Mouse (Mus musculus) layer of hippocampus, adult 18-20 months (tissue): ENCODE results near the gene Ptms. TPM values are rescaled to one million over a fixed set of nuclear protein-coding genes. Genes with fewer than 3 reads are reported as not detected.
"Not testable (repeated sequence)": the region's sequence is repeated elsewhere in the genome, so short reads cannot be mapped to it uniquely, and the experiment has no call there.

Experiments used
- DNase-seq, 2 experiments: peaks; one replicate each; pipeline ENCODE4 v3.0.0; 2022; ENCODE audit warnings: low spot score in 2 of 2
- total RNA-seq, 2 experiments: library from RNA; stranded (reverse); gene quantifications; 2 replicates each; pipeline ENCODE4 v1.2.3; 2021

Gene Ptms
- total RNA-seq, 2 experiments from 2014 or later, result 1,033 to 1,052 TPM

DNA sequence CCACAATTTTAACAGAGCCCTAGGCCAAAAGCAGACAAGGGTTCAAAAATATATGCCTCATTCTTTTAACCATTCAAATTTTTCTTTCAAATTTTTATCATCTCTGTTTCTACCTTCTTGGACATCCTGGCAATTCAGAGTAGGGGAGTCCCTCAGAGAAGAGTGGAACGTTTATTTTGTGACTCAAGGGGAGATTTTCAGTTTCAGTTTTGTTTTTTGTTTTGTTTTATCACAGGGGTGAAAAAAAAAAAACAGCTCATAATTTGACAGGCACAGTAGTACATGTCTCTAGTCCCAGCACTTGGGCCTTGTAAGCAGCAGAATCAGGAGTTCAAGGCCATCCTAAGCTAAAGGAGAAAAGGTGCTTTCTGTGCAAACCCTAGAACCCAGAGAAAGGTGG is 12.1 kb downstream of the Ptms start:
- DNase-seq, result no peak

GRCm38 (mm10) chr6:124904991-124905860 is 14.7 kb downstream of the Ptms start:
- DNase-seq, result no peak

DNA sequence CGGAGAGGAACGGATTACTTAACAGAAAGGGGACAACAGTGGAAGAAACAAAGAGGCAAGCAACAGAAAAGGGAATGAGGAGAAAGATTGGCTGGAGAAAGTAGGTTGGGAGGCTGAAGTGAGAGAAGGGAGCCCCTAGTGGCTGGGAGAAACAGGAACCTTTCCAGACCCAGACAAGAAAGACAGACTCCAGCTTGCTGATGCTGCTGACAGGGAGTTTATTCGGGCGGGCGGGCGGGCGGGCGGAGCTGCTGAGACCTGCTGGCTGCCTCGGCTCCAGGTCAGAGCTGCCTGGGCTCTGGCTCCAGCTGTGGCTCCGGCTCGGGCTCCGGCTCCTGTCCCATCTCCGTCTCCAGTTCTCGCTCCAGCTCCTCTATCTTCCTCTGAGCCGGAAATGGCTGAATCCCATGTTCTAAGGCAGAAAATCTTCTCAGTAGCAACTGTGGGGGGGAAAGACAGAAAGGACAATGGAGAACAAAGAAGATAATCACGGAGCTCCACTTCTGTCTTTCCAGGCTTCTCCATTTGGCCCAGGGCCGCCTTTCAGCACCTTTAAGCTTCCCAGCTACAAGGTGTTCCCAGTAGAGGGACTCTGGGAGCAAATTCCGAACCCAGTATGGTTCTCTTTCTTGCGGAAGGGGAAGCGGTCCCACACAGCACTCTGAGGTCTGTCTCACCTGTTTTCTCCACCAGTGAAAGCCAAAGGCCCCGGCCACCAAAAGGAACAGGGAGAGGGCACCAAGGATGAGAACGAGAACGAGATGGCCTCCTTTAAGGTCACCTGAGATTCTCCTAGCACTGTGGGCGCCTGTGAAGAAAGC is 15.5 kb downstream of the Ptms start:
- peak; percentile 73 to 89 for DNase-seq

GRCm38 (mm10) chr6:124903580-124904151 is 16.2 kb downstream of the Ptms start:
- DNase-seq, result peak; percentile 80 to 95

DNA sequence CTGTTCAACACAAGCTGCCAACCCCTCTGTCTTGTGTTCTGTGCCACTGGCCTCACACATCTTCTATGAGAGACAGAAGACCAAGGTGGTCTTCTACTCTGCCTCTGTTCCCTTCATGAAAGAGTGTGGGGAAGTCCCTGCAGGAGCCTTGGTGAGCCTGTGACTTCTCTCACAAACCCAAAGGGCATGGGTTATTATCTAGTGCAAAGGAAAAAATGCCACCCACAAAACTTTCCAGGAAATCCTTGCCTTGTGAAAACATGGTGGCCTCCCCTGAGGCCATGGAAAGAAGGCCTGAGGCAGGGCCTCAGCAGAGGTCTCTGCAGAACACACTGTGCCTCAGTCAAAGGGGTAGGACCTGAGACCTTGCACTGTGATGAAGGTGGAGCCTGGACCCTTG is 18.1 kb downstream of the Ptms start:
- DNase-seq, result no peak

DNA sequence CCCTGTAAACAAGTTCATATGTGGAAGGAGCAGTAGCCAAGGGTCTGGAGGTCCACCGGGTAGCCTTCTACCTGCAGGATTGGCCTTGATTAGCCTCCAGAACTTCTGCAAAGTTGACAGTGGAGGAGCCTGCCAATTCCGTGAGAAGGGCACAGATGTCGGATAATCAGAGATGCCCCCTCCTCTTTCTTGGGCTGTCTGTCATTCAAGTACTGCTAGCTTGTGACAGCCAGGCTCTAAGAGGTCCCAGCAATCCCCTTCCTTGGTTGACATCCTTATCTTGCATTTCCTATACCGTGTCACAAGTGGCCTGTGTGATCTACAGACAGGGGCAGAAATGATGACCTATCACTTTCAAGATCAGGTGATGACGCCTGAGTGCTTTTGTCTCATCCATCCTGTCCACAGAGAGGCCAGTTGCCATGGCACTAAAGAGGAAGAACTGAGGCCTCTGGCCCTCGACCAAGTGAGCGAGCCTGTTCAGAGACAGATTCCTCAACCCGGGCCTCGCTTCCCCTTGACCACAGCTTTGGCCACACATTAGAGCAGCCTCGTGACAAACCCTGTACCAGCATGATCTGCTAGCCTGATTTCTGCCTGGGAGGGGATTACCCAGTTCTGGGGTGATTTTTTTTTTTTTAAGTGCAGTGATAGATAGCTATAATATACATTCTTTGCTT is 19.0 kb downstream of the Ptms start:
- DNase-seq, result no peak

DNA sequence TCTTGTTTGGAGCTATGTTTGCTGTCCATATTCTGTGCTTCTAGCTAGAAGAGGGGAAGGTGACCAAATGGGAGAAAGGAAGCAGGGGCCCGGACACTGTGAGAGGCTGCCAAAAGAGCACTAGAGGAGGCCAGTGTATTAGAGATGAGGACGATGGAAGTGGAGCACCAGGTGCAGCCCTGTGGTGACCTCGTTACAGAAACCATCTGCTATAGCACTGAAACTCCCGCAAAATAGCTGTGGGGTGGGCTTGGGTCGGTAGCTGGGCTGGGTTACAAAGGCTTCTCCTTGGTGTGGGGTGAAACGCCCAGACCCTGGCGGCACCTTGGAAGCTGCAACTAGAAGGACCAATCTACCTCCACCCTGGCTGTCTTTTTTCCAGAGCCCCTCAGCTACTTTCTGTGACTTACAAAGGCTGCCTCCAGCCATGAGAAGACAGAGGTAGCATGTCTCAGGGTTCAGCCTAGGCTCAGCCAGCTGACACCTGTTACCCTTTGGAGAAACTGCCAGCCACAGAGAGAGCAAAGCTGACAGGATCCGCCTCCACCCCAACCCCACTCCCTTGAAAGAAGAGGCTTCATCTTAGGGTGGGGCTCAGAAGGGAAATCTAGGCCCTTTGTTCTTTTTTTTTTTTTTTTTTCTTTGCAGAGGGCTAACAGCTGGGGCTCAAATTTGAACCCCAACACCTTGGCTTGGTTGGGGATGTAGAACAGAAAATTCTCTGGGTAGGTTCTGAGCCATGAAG is 19.7 kb downstream of the Ptms start:
- DNase-seq, result no peak

DNA sequence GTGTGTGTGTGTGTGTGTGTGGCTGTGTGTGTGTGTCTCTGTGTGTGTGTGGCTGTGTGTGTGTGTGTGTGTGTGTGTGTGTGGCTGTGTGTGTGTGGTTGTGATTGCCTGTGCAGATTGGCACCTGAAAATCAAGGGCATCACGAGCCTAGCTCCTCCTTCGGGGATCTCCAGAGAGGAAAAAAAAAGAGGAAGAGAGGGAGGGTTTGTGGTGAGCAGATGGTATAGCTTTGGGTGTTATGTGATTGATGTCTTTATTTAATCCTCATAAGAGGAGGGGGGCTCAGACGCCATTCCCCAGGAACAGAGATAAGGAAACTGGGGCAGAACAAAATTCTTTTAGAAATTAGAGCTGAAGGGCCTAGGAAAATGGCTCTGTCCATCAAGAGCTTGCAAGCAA is 21.5 kb downstream of the Ptms start:
- DNase-seq, result no peak

DNA sequence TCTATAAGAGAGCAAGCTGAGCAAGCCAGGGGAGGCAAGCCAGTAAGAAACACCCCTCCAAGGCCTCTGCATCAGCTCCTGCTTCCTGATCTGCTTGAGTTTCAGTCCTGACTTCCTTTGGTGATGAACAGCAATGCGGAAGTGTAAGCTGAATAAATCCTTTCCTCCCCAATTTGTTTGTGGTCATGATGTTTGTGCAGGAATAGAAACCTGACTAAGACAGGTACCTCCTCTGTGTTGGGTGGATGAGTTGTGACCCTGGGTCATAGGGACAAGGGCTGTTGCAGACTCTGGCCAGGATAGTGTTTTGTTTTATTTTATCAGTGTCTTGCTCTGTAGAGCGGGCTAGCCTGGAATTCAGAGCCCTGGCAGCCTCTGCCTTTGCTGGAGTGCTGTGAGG is 25.8 kb downstream of the Ptms start:
- DNase-seq, result not testable (repeated sequence)

GRCm38 (mm10) chr6:124890997-124891396 is 28.9 kb downstream of the Ptms start:
- no peak for DNase-seq

DNA sequence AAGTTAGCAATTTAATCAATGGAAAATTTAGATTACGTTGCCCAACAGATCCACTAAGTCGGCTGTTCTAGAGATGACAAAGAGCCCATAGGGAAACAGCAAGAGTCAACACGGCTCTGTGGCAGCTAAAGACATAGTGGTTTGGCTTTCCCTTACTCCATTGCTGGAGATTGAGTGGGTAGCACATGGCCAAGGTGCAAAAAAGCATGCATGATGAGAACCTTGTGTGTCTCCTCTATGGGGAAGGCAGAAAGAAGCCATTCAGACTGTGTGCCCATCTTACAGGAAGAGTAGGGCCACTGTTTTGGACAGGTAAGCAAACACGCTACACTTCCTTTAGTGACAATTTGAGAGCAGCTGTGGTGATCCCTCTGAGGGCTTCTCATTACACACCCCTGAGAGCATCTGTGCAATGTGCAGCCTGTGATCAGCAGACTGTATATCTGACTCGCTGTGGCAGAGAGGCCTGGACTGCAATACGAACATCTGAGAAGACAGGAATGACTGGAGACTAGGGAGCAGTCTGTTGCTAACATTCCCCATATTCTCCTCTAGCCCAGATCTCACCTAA is 31.3 kb downstream of the Ptms start:
- DNase-seq, result no peak

GRCm38 (mm10) chr6:124887986-124888385 is 31.9 kb downstream of the Ptms start, which contains the start of gene Cd4:
Gene Cd4 (minus strand): TSS chr6:124888221.
- no peak for DNase-seq

GRCm38 (mm10) chr6:124885956-124886381 is 33.9 kb downstream of the Ptms start:
- no peak for DNase-seq

DNA sequence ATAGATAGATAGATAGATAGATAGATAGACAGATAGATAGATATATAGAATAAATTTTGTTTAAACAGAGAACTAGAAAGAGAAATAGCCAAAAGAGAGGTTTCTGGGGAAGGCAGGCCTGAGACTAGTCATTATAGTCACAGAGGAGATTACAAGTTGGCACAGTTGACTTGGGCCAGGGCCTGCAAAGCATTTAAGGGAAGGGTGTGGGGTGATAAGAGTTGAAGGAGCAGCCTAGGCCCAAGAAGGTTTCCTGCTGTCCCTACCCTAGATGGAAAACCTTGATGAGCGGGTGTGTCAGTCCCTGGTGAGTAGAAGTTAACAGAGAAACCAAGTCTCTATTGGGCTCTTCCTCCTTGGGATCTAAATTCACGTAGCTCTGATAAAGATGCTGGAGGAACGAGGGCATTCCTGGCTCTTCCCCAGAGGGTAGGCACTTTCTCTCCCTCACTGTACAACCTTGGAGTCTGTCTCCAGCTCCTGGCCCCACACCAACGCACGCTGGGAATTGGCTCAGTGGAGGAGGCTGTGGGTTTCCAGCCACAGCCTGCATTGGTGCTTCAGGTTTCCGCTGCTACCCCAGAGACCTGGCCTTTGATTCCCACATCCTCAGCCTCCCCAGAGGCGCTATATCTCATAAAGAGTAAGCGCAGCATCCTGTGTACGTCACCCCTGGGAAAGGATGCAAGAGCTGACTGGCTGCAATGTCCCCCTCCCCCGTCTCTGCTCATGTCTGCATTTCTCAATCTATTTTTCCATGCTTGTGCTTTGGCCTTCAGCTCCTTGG is 35.0 kb downstream of the Ptms start:
- DNase-seq, result no peak

DNA sequence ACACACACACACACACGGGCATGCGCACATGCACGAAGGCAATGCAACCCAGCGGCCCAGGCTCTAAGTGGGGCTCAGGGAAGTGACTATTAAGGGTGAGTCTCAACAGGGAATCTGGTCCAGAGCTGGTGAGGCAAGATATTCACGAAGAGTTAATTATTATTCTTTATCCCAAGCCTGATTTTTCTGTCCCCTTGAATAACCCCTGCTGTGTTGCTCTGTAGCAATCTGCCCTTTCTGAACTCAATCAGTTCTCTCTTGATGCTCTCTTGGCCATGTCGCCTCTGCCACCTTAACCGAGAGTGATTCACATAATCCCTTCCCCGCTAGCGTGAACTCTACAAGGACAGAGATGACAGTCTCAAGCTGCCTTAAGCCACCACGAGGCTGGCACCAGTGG is 36.6 kb downstream of the Ptms start:
- no peak for DNase-seq

DNA sequence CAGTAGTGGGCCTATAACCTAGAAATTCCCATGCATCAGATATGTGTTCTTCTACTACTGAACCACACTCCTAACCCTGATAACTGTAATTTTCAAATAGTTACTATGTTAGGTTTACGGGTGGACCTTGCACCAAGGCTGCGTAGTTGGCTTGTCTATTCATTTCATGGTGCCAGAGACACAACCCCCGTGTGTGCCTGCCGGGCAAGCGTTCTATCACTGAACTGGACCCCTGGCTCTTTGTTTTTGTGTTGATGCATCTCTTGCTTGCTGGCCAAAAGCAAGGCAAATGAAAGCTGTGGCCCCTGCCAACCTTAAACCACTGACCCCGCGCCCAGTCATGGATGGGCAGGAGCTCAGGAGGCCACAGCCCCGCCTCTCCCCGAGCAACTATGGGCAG is 38.1 kb downstream of the Ptms start:
- DNase-seq, result no peak

GRCm38 (mm10) chr6:124879390-124879789 is 40.5 kb downstream of the Ptms start:
- no peak for DNase-seq

- no peak for DNase-seq
Measured at GRCm38 (mm10) chr6:124874348-124874747, 45.6 kb downstream of the Ptms start.

DNA sequence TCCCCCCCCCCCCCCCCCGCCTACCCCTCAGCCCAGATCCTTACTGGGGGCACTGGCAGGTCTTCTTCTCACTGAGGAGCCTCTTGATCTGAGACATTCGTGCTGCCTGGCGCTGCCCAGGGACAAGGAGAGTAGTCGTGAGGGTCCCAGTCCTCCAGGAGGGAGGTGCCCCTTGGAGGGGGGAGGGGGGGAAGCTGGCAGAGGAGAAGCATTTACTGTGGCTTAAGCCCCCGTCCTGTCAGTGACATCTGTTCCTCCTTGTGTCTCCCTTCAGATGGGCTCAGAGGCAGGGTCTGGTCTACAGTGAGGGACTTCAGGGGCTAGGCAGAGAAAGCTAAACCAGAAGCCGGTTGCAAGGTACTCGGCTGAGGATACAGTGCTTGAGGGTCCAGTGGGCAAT is 53.3 kb downstream of the Ptms start:
- no peak for DNase-seq
